Mouse (Mus musculus) testis, postnatal 14 days (tissue): ENCODE measurements at regions not wholly inside any gene's neighbourhood (a gene's known extent, or its start where the extent isn't known, plus 50 kb on each side); places are given as distances from the start of the nearest gene placed in this dataset.

Experiments
- DNase-seq: peaks from one replicate; pipeline ENCODE4 v3.0.0; 2021; ENCODE audit warnings: low spot score

DNA sequence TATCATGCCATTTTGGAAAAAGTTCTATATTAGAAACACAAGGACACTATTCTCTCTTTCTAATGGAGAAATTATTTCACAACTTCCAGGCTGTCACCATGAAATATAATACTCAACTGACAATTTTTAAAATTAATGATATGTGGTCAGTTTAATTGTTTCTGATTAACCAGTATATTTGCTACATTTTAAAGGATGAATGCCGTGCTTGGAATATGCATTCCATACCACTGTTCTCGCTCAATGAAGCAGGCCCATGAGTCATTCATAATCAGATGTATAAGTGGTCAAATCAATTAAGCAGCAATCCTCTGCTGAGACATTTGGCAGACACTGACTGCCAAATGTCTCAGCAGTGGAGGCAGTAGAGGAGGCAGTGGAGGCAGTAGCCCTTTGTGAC is 283.4 kb upstream of the Gpc5 start:
- no peak for DNase-seq

DNA sequence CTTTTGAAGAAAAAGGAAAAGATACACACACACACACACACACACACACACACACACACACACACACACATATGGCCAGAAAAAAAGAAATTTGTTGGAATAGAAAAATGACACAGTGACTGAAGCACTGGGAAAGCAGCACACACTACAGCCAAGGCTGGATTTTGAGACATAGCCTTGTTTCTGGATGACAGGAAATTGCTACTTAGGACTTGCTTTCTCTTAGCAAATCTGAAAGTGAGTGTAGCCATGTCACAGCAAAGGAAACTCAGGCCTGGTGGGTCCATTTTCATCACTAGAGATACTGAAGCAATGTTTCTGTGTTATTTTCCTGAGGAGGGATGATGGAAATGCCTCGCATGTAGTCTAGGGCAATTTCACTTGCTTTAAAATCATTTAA is 271.3 kb upstream of the Gpc5 start:
- DNase-seq = no peak

DNA sequence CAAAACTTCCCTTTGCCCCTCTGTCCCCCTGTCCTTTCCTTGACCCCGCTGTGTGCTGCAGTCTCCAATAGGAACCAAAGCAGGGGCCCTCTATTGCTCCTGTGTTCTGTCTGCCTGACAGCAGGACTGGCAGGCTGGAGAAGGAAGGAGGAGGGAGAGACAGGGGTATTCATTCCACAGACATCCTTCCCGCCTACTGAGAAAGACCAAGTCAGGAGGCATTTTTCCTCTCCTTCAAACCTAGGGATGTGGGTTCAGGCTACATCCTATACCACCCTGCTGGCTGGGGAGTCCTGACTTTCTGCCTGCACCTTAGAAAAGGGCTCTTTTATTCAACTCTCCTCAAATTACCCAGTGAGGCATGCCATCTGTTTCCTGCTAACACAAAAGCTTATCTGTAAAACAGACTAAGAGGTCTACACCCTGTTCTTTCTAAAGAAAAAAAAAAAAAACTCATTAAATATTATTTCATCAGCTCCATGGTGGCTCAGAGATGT is 270.9 kb upstream of the Gpc5 start:
- DNase-seq = no peak

DNA sequence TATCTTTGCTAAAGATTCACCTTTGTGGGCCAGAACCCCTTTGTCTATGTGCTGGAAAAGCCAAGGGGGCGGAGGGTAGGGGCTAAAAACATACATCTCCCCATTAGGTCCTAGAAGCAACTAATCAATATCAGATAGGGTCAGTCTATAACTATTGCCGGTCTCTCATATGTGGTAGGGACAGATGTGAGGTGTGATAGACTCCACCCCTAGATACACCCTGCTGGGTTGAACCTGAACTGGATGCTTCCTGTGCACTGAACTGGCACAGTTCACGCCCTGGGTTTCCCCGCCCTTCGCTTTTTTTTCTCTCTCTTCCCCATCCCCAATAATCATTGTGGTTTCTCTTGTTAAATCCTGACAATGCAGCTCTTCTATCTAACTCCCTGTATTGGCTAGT is 270.3 kb upstream of the Gpc5 start:
- DNase-seq = no peak

DNA sequence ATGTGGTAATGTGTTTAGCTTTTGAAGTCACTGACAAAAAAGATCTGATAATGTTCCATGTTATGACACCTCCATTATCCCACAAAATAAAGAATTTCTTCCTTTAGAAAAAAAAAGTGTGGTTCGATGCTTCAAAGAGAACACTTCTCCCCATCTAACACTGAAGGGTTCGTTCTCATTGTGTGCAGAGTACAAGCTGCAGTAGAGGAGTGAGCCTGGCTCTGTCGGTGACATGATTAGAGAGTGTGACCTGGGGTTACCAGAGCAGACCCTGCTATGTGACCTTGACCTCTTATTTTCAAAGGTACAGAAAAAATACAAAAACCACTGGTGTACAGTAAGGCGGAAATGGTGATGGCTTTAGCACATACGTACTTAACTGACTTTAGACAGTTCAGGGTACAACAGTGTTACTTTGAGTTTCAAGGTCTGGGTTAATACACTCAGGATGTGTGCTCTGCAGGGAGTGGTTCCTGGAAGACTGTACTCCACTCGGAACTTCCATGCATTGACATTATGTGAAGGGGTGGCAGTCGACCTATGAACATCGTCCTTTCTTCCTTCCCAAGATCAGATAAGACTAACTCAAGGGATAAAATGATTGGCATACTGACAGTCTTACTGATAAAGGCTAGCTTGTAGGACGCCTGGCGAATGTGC is 265.2 kb upstream of the Gpc5 start:
- no peak for DNase-seq

DNA sequence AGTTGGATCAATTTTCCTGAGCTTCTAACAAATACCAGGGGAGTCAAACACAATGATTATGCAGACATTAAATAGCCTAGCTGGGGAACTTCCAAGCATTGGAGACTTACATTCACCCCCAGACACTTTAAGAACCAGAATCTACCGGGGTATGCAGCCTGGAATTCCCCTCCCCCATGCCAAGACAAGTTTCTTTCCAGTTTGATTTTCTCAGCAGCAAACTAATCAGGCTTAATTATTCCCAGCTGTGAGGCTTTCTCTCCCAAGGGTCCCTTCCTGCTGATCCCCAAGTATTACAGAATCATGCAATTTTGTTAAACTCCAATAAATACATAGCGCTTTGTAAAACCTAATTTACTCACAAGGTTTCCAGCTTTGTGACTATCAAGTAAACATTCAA is 262.7 kb upstream of the Gpc5 start:
- no peak for DNase-seq

DNA sequence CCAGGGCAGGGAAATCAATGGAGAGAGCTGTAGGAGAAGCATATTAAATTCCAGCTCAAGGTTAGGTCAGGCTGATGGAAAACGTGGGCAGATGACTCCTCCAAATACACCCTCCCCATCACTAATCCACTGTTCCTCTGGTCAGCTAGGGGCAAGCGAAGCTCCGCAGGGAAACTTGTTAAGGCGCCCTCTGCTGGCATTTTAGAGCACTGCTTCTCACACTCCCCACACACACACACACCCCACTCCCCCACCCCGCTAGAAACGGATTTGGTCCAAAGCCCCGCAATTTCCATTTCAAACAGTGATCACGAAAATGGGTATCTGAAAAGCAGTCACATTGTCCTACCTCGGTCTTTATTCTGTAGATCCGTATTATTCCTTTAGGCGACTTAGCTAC is 259.0 kb upstream of the Gpc5 start:
- DNase-seq = peak; percentile 39

DNA sequence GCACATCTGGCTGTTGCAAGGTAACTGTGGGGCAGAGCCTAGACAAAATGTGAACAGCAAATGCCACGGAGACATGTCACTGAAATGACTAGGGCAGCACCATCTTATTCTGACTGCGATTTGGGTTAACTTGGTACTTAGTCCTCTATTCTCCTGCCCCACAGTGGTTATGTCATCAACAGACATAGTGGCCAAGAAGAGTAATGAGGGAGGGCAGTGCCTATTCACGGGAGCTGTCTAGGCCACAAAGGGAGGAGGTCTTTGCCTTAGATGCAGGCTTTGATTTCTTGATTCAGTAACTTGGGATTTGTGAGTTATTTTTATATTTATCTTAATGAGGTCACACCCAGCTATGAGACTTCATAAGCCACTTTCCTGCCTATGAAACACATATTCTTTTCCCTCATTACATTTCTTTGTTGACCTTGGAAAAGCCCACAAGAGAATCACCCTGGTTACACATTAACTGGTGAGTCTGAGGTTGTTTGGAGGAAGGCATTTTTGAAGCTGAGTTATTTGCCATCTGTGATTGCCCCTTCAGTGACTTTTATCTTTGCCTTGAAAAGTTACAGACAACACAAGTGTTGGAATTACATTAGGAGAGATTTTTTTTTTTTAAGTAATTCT is 255.2 kb upstream of the Gpc5 start:
- DNase-seq = no peak

DNA sequence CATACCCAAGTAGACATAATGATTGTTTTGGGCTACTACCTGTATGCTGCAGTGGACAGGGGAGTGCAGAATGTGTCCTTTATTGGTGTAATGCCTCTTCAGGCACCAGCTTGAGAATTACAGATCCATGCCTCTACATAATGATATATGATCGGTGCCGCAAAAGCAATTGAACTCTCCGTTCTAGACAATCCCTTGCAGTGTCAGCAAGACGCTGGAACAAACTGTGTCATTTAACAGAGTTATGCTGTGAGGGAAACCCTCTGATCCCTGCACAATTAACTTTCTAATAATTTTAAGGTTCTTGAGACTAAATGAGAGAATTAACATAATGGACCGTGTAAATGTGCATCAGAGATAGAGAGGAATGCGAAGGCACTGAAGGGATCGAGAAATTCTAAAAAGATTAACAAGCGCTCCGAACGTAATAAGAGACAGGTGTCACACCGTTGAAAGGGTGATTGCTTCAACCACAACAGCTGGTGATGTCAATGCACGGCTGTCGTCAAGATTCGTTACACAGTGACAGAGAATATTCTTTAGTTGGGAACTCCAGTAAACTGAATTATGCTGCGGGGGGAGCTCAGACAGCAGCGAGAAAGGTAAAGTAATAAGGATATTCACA is 254.3 kb upstream of the Gpc5 start:
- DNase-seq = no peak

DNA sequence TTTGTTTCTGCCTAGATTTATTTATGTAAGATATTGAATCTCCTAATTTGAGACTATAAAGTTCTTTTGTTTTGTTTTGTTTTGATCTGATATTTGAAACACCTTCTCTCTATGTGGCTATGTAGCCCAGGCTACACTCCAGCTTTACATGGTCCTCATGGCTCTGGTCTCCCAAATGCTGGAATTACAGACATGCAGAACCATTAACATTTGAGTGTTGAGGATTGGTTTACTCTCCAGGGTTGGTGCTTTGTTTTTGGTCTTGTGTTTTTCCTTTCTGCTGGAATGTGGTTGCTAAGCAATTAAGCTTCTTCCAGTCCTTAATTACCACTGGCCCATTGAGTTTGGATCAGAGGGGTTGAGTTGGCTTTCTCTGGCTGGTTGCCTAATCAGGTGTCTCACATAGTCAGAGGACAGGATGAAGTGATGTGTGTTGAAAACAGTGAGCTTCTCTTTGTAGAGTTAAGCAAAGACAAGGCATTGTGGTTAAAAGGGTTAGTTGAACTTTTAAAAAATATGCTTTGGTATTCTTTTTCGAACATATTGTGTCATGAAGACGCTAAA is 252.6 kb upstream of the Gpc5 start:
- DNase-seq = no peak

DNA sequence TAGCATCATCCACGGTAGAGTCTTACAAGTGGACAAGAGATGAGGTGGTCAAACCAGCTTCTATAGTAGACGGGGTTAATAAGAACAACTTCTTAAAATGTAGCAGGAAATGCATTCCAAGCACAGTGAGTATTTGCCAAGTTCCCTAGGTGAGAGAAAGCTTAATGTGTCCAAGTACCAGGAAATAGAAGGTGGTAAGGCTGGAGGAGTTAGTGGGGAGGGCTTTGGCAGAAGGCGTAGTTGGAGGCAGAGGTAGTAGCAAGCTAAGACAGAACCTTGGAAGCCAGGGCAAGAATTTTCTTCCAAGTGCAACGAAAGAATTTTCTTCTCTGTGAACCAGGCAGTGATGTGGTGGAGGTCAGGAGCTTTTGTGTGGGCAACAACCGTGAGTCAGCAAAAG is 251.2 kb upstream of the Gpc5 start:
- no peak for DNase-seq

DNA sequence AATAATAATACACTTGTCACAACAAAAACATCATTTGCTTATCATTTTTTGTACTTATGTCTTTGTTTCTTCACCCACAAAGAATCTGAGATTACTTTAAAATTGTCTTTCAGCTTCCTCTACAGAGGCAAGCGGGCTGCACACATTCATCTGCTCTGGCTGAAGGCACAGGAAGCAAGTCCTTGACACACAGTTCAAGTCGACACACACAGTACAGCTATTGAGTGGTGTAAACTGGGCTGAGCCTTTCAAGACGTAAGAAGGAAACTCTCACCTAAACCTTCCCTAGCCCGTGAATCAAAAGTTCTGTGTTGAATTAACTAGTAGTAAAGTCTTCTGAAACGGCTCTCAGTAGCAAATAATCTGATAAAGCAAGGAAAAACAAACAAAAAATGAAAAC is 250.5 kb upstream of the Gpc5 start:
- DNase-seq = no peak

DNA sequence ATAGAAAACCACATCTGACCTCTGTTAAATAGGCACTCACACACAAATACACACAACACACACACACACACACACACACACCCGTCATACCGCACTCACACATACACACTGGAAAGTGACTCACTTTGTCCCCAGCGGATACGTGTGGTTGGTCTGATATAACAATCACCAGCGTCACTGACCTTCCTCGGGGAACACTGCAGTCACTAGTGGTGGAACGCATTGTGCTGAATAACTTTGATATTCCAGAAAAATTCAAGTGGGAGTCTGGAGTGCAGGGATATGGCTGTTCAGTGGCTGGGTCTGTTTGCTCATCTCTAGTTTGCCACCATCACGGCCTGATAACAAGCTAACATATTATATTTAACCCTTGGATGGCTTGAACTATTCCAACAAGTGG is 249.7 kb upstream of the Gpc5 start:
- DNase-seq = peak; percentile 34

DNA sequence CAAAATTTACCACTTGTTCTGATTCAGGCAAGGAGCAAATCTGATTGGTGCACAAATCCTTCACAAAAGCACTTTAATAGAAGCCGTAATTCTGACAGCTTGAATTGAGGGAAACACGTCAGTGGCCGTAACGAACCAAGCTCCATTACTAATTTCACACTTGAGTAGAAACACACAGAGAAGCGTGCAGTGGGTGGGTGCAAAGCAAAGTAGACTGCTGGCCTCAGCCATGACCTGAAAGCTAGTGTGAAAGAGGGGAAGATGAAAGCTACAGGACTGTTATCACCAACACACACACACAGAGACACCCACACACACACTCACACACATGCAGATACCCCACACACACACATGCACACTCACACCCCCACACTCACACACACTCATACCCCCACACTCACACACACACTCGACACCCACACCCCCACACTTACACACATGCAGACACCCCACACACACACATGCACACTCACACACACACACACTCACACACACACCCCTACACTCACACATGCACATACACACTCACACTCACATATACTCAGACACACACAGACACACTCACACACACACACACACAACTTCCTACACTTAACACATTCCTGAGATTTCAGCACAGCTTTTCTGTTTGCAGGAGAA is 248.8 kb upstream of the Gpc5 start:
- no peak for DNase-seq

DNA sequence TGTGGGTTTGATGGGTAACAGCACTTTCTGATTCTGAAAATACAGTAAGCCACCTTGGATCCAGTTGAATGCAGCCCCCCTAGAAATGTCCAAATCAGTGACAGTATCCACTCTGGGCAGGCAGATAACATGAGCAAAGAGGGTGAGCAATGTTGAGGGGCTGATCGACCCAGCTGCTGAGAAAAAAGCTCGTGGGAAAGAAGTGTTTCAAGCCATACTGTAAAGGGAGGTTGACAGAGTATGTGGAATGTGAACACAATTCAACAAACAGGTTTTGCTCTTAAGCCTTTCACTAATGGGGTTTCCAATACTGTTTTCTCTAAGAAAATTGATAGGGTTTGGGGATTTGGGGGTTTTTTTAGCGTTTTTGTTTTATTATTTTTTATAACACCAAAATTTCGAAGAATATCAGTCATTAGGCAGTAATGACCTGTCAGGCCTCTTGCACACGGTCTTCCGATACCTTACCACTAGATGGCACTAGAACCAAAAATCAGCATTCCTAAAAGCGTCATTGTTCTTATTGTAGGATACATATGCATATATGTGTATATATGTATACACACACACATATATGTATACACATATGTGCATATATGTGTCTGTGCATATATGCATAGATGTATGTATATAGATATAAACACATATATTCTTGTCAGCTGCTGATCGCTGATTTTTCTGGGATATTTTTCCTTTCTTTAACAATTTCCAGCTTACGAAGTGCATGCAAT is 237.5 kb upstream of the Gpc5 start:
- no peak for DNase-seq

DNA sequence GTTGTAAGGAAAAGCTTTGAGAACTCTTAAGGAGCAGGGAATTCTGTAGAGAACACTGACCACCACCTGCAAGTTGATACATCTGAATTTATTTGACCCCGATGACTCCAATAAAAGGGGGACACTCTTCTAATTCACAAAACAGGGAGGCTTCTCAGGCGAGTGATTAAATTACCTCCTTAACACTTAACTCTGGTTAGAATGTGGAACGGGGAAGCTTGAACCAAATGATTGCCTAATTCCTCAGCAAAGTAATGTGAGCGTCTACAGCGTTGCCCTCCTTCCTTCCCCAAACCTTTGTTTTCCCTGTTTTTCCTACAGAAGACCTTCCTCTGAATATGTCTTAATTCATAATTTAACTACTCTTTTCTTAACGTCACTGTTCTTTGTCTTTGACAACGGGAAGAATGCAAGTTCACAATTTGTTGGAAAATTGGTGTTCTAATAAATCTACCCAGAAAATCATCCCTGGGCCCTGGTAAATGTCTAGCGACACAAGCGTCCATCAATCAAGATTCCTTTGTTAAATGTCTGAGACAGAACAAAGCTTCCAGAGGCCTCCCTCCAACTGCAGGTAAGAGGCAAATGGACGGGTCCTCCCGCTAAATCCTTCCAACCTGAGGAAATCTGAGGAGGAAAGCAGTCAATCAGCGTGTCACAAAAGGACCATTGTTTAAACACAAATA is 236.8 kb upstream of the Gpc5 start:
- no peak for DNase-seq

DNA sequence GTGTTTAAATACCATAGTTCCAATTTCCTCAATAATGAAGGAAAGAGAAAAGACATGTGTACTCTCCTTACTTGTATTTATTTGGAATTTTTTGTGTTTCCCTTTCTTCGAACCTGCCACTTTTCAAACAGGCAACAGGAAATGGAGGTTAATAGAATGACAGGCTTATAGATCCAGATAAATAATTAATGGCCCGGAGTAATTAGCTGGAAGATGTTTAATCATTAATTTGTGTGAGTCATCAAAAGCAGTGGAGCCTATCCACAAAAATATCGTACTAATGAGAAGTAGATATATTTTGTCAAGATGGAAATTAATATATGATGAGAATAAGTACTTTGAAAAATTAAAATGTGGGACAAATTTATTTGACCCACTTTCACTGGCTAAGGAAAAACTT is 236.3 kb upstream of the Gpc5 start:
- no peak for DNase-seq

DNA sequence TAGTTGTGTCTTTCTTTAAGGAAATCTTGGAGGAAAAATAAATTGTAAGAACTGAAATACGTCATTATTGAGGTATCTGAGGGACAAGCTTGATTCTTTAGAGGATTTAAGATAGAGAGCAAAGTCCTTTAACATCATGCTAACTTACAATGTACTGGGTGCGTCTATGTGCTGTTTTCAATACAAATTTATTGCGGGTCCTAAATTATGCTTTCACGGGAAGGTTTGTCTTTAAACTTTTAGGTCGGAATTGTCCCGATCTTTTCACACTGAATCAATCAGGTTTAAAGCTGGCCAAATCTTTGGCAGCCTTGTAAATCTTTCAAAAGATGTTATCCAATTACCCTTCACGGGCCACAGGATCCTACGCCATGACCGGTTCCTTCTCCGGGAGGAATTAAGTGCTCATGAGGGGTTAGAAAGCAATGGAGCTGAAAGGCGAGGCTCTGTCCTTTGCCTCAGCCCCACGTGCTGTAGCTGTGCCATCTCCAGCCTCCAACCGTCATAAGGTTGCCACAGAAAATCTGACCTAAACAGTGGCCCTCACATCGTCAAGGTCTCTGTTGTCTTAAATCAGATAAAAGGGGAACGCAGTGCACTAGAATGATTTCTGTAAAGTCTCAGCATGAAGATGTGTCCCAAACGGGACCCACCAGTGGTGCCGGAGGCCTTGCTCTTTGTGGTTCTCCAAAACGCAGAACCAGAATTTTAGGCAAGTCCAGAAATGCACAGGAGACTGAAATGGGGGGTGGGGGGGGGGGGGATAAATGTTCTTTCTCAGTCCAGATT is 235.6 kb upstream of the Gpc5 start:
- no peak for DNase-seq

DNA sequence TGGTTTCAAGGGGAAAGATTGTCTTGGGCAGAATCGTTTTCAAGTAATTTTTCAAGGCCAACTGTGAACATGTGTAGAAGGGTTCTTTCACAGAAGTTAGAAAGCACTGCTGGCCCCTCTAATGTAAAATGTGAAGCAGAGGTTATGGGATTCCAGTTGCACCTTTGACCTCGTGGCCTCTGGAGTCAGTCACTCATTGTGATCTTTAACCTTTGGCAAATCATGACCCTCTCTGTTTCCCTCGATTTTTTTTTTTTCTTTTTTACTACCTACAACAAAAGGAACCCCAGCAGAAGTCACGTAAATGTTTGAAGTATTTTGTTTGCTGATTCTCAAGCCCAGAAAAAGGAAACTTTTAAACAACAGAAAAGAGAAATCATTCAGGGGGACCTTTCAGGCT is 234.8 kb upstream of the Gpc5 start:
- no peak for DNase-seq

DNA sequence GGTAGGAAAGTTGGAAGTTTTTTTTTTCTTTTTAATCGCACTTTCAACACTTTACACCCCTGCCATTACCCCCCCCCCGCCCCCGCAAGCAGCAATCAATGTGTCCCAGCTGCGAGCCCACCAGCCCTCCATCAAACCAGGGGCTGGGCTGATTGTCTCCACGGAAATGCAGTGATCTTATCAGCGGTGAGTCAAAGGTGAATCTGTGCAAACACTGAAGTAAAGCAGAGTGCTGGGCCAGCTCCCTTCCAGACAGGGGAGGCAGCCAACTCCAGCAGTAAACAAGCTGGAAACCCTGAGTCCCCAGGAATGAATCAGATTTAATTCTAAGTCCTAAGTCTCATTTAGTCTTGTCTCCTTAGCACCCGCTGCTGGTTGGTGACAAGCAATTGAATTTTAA is 234.3 kb upstream of the Gpc5 start:
- DNase-seq = no peak

DNA sequence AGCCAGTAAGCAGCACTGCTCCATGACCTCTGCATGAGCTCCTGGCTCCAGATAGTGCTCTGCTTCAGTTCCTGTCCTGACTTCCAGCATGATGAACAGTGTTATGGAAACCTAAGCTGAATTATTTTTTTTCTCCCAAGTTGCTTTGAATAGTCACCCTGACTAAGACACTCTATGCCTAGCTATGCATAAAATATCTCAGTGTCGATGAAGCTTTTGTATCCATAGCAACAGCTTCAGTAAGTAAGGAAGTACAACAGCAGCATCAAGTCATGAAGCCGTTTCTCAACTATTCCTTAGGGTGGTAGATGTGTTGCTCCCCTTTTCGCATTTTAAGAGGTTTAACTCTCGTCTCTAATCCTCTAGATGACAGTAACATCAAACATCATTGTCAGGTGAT is 228.4 kb upstream of the Gpc5 start:
- DNase-seq = no peak
